In genomic region chr3:14848587-14849254, GRCm38 (mm10) we compare ENCODE assay signal across 35 mouse cellular contexts. TPM values are rescaled to one million over a fixed set of nuclear protein-coding genes. Genes with fewer than 3 reads are reported as not detected.
"Had no signal": no experiment of that assay in that cellular context is flagged by ENCODE, and none has a peak within 500 bp of the region (broad histone marks: within the 10 kb centered on the region; RNA-seq: fewer than 3 reads in every experiment).

No protein-coding gene starts in this region.

- H3K27me3 ChIP-seq: heart, embryonic 12.5 days; hindbrain, embryonic 12.5 days; intestine, embryonic 15.5 days; limb, embryonic 12.5 days; liver, embryonic 12.5 days had no signal

- H3K9me3 ChIP-seq: heart, embryonic 10.5 days; hindbrain, embryonic 10.5 days; hindbrain, embryonic 12.5 days; intestine, embryonic 15.5 days; limb, embryonic 10.5 days; liver, embryonic 12.5 days had no signal

- H3K4me3 ChIP-seq: gastrocnemius, adult 2 months; heart, embryonic 10.5 days; heart, embryonic 12.5 days; hindbrain, embryonic 10.5 days; hindbrain, embryonic 12.5 days; intestine, embryonic 15.5 days; layer of hippocampus, adult 2 months; left cerebral cortex, adult 2 months; limb, embryonic 10.5 days; limb, embryonic 12.5 days; liver, embryonic 12.5 days had no signal

- ATAC-seq: hindbrain, embryonic 16.5 days; inflammation-experienced regulatory T-cells, adult 6 months; intestine, embryonic 15.5 days; intestine, postnatal 0 days; liver, embryonic 12.5 days had no signal

- H3K9ac ChIP-seq: heart, embryonic 12.5 days; hindbrain, embryonic 12.5 days; hindbrain, embryonic 14.5 days; intestine, embryonic 15.5 days; limb, embryonic 12.5 days; liver, embryonic 12.5 days; liver, embryonic 14.5 days had no signal

- H3K27ac ChIP-seq: gastrocnemius, adult 2 months; heart, embryonic 10.5 days; hindbrain, embryonic 10.5 days; hindbrain, embryonic 12.5 days; hindbrain, embryonic 14.5 days; intestine, embryonic 15.5 days; layer of hippocampus, adult 2 months; left cerebral cortex, adult 2 months; limb, embryonic 10.5 days; limb, embryonic 12.5 days; liver, embryonic 12.5 days; liver, embryonic 14.5 days had no signal

- H3K36me3 ChIP-seq: heart, embryonic 10.5 days; heart, embryonic 12.5 days; hindbrain, embryonic 10.5 days; hindbrain, embryonic 12.5 days; intestine, embryonic 15.5 days; limb, embryonic 10.5 days; limb, embryonic 12.5 days; liver, embryonic 12.5 days had no signal

- H3K4me1 ChIP-seq: heart, embryonic 10.5 days; heart, embryonic 12.5 days; hindbrain, embryonic 10.5 days; hindbrain, embryonic 12.5 days; intestine, embryonic 15.5 days; limb, embryonic 10.5 days; limb, embryonic 12.5 days; liver, embryonic 12.5 days had no signal

- H3K4me2 ChIP-seq: heart, embryonic 12.5 days; hindbrain, embryonic 12.5 days; hindbrain, embryonic 14.5 days; intestine, embryonic 15.5 days; limb, embryonic 12.5 days; liver, embryonic 12.5 days had no signal

- DNase-seq: gastrocnemius, adult 2 months; gastrocnemius, postnatal 10 days; gastrocnemius, postnatal 25 days; heart, adult 18-20 months; heart, postnatal 10 days; heart, postnatal 4 days; kidney, adult 18-20 months; kidney, adult 8-10 months; kidney, postnatal 10 days; kidney, postnatal 25 days; kidney, postnatal 4 days had no signal

RNA-seq across cellular contexts. Expression of gene Car3, which starts 14.6 kb away (rescaled TPM):
- polyA plus RNA-seq: inflammation-experienced regulatory T-cells, adult 6 months had no signal

RNA-seq across cellular contexts. Expression of gene Car1, which starts 40.6 kb away (rescaled TPM):
- total RNA-seq: heart, adult 18-20 months; heart, adult 8-10 months; heart, postnatal 10 days; heart, postnatal 25 days; heart, postnatal 4 days; layer of hippocampus, adult 2 months; layer of hippocampus, postnatal 10 days; layer of hippocampus, postnatal 25 days; left cerebral cortex, adult 2 months; left cerebral cortex, postnatal 14 days had no signal
- polyA plus RNA-seq: frontal cortex, adult 2 months; heart, embryonic 16.5 days; hindbrain, embryonic 10.5 days; hindbrain, embryonic 14.5 days; hindbrain, embryonic 16.5 days; inflammation-experienced regulatory T-cells, adult 6 months; kidney, embryonic 14.5 days; kidney, embryonic 16.5 days; limb, embryonic 10.5 days; limb, embryonic 12.5 days had no signal
